Mouse (Mus musculus) retina, postnatal 1 day (tissue): Measurements from ENCODE around the gene Ins1.

Experiments used
- DNase-seq: peaks from one replicate; pipeline ENCODE4 v3.0.0-alpha.2; 2012

Ins1 gene

GRCm38 (mm10) chr19:52263997-52264396 lies at the start of gene Ins1:
Gene Ins1, plus strand, starts transcription at chr19:52264297.
- no peak for DNase-seq
